Mouse (Mus musculus): ENCODE measurements around the gene Atg9b. TPM values are rescaled to one million over a fixed set of nuclear protein-coding genes. Genes with fewer than 3 reads are reported as not detected.

Gene Atg9b
- 0.12 and 0.28 TPM in 2 replicates for polyA plus RNA-seq (2014; fragmentation: Nextera tagmentation; extraction: Ambion mirVana)

GRCm38 (mm10) chr5:24391864-24392263 is at the start of gene Atg9b:
Atg9b (minus strand) TSS chr5:24392143.
- no peak for ATAC-seq (ENCODE audit: low FRiP score)
- Histone ChIP-seq H3K4me1 (replicated peaks; ENCODE audit: control insufficient read depth, insufficient read depth, low read length) (peaks cover 9% of the 10 kb centered on the region), H3K27ac (ENCODE audit: low read depth, low read length) (no peak within 1 kb of the TSS), H3K9ac (ENCODE audit: low read depth, low read length) (no peak within 1 kb of the TSS), H3K4me2 (replicated peaks; ENCODE audit: low read depth, low read length) (no peak within 1 kb of the TSS), H3K4me3 (ENCODE audit: low read depth, low read length) (no peak within 1 kb of the TSS), H3K36me3 (ENCODE audit: control insufficient read depth, insufficient read depth, low read length) (no peaks in the 10 kb centered on the region), H3K27me3 (ENCODE audit: control insufficient read depth, insufficient read depth, low read length) (peaks cover 25% of the 10 kb centered on the region), H3K9me3 (ENCODE audit: control insufficient read depth, low read length) (no peaks in the 10 kb centered on the region)
- WGBS = 78% methylated on average over 7 of the region's 7 CpGs
- DNase-seq (ENCODE audit: low spot score) = no peak

GRCm38 (mm10) chr5:24441187-24441586 is 49.2 kb upstream of the Atg9b start:
- no peak overlapping the region for H3K27ac ChIP-seq (ENCODE audit: low read depth, low read length)
- DNase-seq (ENCODE audit: low spot score) (no peak), ATAC-seq (ENCODE audit: low FRiP score) (no peak)
- no peak overlapping the region for H3K4me3 ChIP-seq (ENCODE audit: low read depth, low read length)
- no peaks in the 10 kb centered on the region for H3K9me3 ChIP-seq (ENCODE audit: control insufficient read depth, low read length)
- H3K9ac ChIP-seq (ENCODE audit: low read depth, low read length) = no peak overlapping the region
- H3K27me3 ChIP-seq (ENCODE audit: control insufficient read depth, insufficient read depth, low read length) = no peaks in the 10 kb centered on the region
- no peak overlapping the region for H3K4me2 ChIP-seq (replicated peaks; ENCODE audit: low read depth, low read length)
- peaks cover 9% of the 10 kb centered on the region for H3K4me1 ChIP-seq (replicated peaks; ENCODE audit: control insufficient read depth, insufficient read depth, low read length)
- WGBS = 94% methylated on average over 8 of the region's 8 CpGs
- no peaks in the 10 kb centered on the region; the same call in 1 of the 2 replicates for H3K36me3 ChIP-seq (ENCODE audit: control insufficient read depth, insufficient read depth, low read length)

GRCm38 (mm10) chr5:24433993-24434392 is 42.0 kb upstream of the Atg9b start:
- no peak for DNase-seq (ENCODE audit: low spot score)
- H3K36me3 ChIP-seq (ENCODE audit: control insufficient read depth, insufficient read depth, low read length) = peaks cover 11% of the 10 kb centered on the region
- H3K27me3 ChIP-seq (ENCODE audit: control insufficient read depth, insufficient read depth, low read length) = no peaks in the 10 kb centered on the region
- no peak for ATAC-seq (ENCODE audit: low FRiP score)
- H3K27ac ChIP-seq (ENCODE audit: low read depth, low read length) = no peak overlapping the region
- no peak overlapping the region for H3K9ac ChIP-seq (ENCODE audit: low read depth, low read length)
- no peaks in the 10 kb centered on the region for H3K9me3 ChIP-seq (ENCODE audit: control insufficient read depth, low read length)
- H3K4me1 ChIP-seq (replicated peaks; ENCODE audit: control insufficient read depth, insufficient read depth, low read length) = no peaks in the 10 kb centered on the region
- H3K4me2 ChIP-seq (replicated peaks; ENCODE audit: low read depth, low read length) = no peak overlapping the region
- WGBS = 90% methylated on average over 8 of the region's 8 CpGs
- no peak overlapping the region for H3K4me3 ChIP-seq (ENCODE audit: low read depth, low read length)

- Histone ChIP-seq H3K27ac (ENCODE audit: low read depth, low read length) (no peak overlapping the region), H3K36me3 (ENCODE audit: control insufficient read depth, insufficient read depth, low read length) (peaks cover 7% of the 10 kb centered on the region), H3K4me1 (replicated peaks; ENCODE audit: control insufficient read depth, insufficient read depth, low read length) (peaks cover 17% of the 10 kb centered on the region), H3K9ac (ENCODE audit: low read depth, low read length) (no peak overlapping the region), H3K4me2 (replicated peaks; ENCODE audit: low read depth, low read length) (peak overlapping the region; percentile 8; the same call in 1 of the 2 replicates), H3K27me3 (ENCODE audit: control insufficient read depth, insufficient read depth, low read length) (0 out of 2 replicates have a peak, but pooled peaks cover 4% of the 10 kb centered on the region), H3K4me3 (ENCODE audit: low read depth, low read length) (no peak overlapping the region), H3K9me3 (ENCODE audit: control insufficient read depth, low read length) (no peaks in the 10 kb centered on the region)
- 12% methylated on average over 9 of the region's 9 CpGs for WGBS
- no peak for ATAC-seq (ENCODE audit: low FRiP score)
- no peak for DNase-seq (ENCODE audit: low spot score)
Observed at GRCm38 (mm10) chr5:24428596-24428995, 36.7 kb upstream of the Atg9b start.

GRCm38 (mm10) chr5:24427981-24428402 is 36.0 kb upstream of the Atg9b start:
- Histone ChIP-seq H3K9me3 (ENCODE audit: control insufficient read depth, low read length) (no peaks in the 10 kb centered on the region), H3K36me3 (ENCODE audit: control insufficient read depth, insufficient read depth, low read length) (peaks cover 7% of the 10 kb centered on the region), H3K4me1 (replicated peaks; ENCODE audit: control insufficient read depth, insufficient read depth, low read length) (peaks cover 17% of the 10 kb centered on the region), H3K4me3 (ENCODE audit: low read depth, low read length) (0 out of 2 replicates have a peak overlapping the region, but pooled peaks have one; percentile 8), H3K4me2 (replicated peaks; ENCODE audit: low read depth, low read length) (peak overlapping the region; percentile 8; the same call in 1 of the 2 replicates), H3K9ac (ENCODE audit: low read depth, low read length) (no peak overlapping the region), H3K27me3 (ENCODE audit: control insufficient read depth, insufficient read depth, low read length) (0 out of 2 replicates have a peak, but pooled peaks cover 4% of the 10 kb centered on the region), H3K27ac (ENCODE audit: low read depth, low read length) (no peak overlapping the region; the same call in 1 of the 2 replicates)
- no peak for ATAC-seq (ENCODE audit: low FRiP score)
- DNase-seq (ENCODE audit: low spot score) = peak; percentile 46
- WGBS = 4% methylated on average over 15 of the region's 15 CpGs

- peaks cover 7% of the 10 kb centered on the region; the same call in 1 of the 2 replicates for H3K36me3 ChIP-seq (ENCODE audit: control insufficient read depth, insufficient read depth, low read length)
- H3K9ac ChIP-seq (ENCODE audit: low read depth, low read length) = no peak overlapping the region
- no peaks in the 10 kb centered on the region for H3K9me3 ChIP-seq (ENCODE audit: control insufficient read depth, low read length)
- 0 out of 2 replicates have a peak, but pooled peaks cover 4% of the 10 kb centered on the region for H3K27me3 ChIP-seq (ENCODE audit: control insufficient read depth, insufficient read depth, low read length)
- no peak overlapping the region for H3K4me2 ChIP-seq (replicated peaks; ENCODE audit: low read depth, low read length)
- no peak for ATAC-seq (ENCODE audit: low FRiP score)
- no peak overlapping the region for H3K27ac ChIP-seq (ENCODE audit: low read depth, low read length)
- H3K4me3 ChIP-seq (ENCODE audit: low read depth, low read length) = no peak overlapping the region
- WGBS = 11% methylated on average over 12 of the region's 12 CpGs
- no peak for DNase-seq (ENCODE audit: low spot score)
- peaks cover 17% of the 10 kb centered on the region for H3K4me1 ChIP-seq (replicated peaks; ENCODE audit: control insufficient read depth, insufficient read depth, low read length)
Observed at GRCm38 (mm10) chr5:24427285-24427633, 35.3 kb upstream of the Atg9b start.

GRCm38 (mm10) chr5:24426556-24427284 is 34.8 kb upstream of the Atg9b start:
- ATAC-seq (ENCODE audit: low FRiP score) = no peak
- H3K9me3 ChIP-seq (ENCODE audit: control insufficient read depth, low read length) = no peaks in the 10 kb centered on the region
- peak overlapping the region; percentile 89; the same call in 1 of the 2 replicates for H3K4me2 ChIP-seq (replicated peaks; ENCODE audit: low read depth, low read length)
- DNase-seq (ENCODE audit: low spot score) = no peak
- 0 out of 2 replicates have a peak, but pooled peaks cover 4% of the 10 kb centered on the region for H3K27me3 ChIP-seq (ENCODE audit: control insufficient read depth, insufficient read depth, low read length)
- H3K9ac ChIP-seq (ENCODE audit: low read depth, low read length) = no peak overlapping the region
- 8% methylated on average over 9 of the region's 9 CpGs for WGBS
- peaks cover 17% of the 10 kb centered on the region for H3K4me1 ChIP-seq (replicated peaks; ENCODE audit: control insufficient read depth, insufficient read depth, low read length)
- H3K27ac ChIP-seq (ENCODE audit: low read depth, low read length) = no peak overlapping the region
- H3K36me3 ChIP-seq (ENCODE audit: control insufficient read depth, insufficient read depth, low read length) = peaks cover 7% of the 10 kb centered on the region; the same call in 1 of the 2 replicates
- no peak overlapping the region; the same call in 1 of the 2 replicates for H3K4me3 ChIP-seq (ENCODE audit: low read depth, low read length)

GRCm38 (mm10) chr5:24426037-24426432 is 34.1 kb upstream of the Atg9b start:
- Histone ChIP-seq H3K27me3 (ENCODE audit: control insufficient read depth, insufficient read depth, low read length) (0 out of 2 replicates have a peak, but pooled peaks cover 4% of the 10 kb centered on the region), H3K36me3 (ENCODE audit: control insufficient read depth, insufficient read depth, low read length) (peaks cover 6% of the 10 kb centered on the region; the same call in 1 of the 2 replicates), H3K27ac (ENCODE audit: low read depth, low read length) (0 out of 2 replicates have a peak overlapping the region, but pooled peaks have one; percentile 4), H3K4me1 (replicated peaks; ENCODE audit: control insufficient read depth, insufficient read depth, low read length) (peaks cover 17% of the 10 kb centered on the region), H3K9me3 (ENCODE audit: control insufficient read depth, low read length) (no peaks in the 10 kb centered on the region), H3K4me2 (replicated peaks; ENCODE audit: low read depth, low read length) (peak overlapping the region; percentile 89), H3K9ac (ENCODE audit: low read depth, low read length) (peak overlapping the region; percentile 66; the same call in 1 of the 2 replicates), H3K4me3 (ENCODE audit: low read depth, low read length) (peak overlapping the region; percentile 53)
- 2% methylated on average over 10 of the region's 10 CpGs for WGBS
- no peak for ATAC-seq (ENCODE audit: low FRiP score)
- no peak for DNase-seq (ENCODE audit: low spot score)
